In the genomic region with DNA sequence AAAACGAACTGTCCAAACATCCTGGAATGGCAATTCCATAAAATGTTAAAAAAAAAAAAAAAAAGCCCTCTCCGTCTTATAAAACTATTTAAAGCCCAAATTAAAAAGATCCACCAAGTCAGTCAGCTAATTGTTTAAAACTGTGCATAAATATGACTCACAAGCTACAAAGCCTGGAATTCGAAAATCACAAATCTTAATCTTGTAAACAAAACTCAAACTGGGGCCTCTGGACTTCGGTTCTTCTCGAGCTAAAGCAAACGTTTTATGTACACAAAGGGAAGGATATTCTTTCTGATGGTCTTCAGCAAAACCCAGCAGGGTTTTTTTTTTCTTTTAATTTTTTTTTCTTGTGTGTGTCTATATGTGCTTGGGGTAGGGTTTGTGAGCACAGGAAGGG, we compare ENCODE assay signal across 9 mouse cellular contexts. TPM values are rescaled to one million over a fixed set of nuclear protein-coding genes. Genes with fewer than 3 reads are reported as not detected.
DNase-seq lines count a peak whose midpoint lies in the region; ATAC-seq and TF ChIP-seq lines count a peak whose summit lies in the region.
"Had no signal": no experiment of that assay in that cellular context is flagged by ENCODE, and none has a peak within 500 bp of the region (broad histone marks: within the 10 kb centered on the region; RNA-seq: fewer than 3 reads in every experiment).

No protein-coding gene starts in this region.

- ATAC-seq in kidney, embryonic 14.5 days (ENCODE audit: low FRiP score, low TSS enrichment) = no peak
- no peak for ATAC-seq in embryonic facial prominence, embryonic 15.5 days (ENCODE audit: insufficient number of reproducible peaks, low FRiP score, low TSS enrichment, low read depth)
- no peak for ATAC-seq in liver, embryonic 14.5 days (ENCODE audit: insufficient read depth)

- no peak for TF ChIP-seq CTCF in bone marrow macrophage, adult 2 months (IDR thresholded peaks at IDR 0.05; ENCODE audit: low read depth, low read length)
- TF ChIP-seq CTCF in liver, embryonic 14.5 days (IDR thresholded peaks at IDR 0.05; ENCODE audit: low read depth) = no peak

- H3K9me3 ChIP-seq in kidney, embryonic 14.5 days (ENCODE audit: control insufficient read depth, low read length) = no peaks in the 10 kb centered on the region
- H3K9me3 ChIP-seq in embryonic facial prominence, embryonic 15.5 days (replicated peaks) = no peaks in the 10 kb centered on the region
- H3K9me3 ChIP-seq in liver, embryonic 14.5 days (ENCODE audit: control insufficient read depth, low read length) = no peaks in the 10 kb centered on the region

- no peak for TF ChIP-seq EP300 in liver, embryonic 14.5 days (IDR thresholded peaks at IDR 0.05; ENCODE audit: low read depth)

- peak overlapping the region; percentile 75 for H3K4me2 ChIP-seq in kidney, embryonic 14.5 days (replicated peaks; ENCODE audit: low read depth, low read length)
- H3K4me2 ChIP-seq in embryonic facial prominence, embryonic 15.5 days (replicated peaks) = peak overlapping the region; percentile 77
- H3K4me2 ChIP-seq in liver, embryonic 14.5 days (ENCODE audit: low read depth) = peak overlapping the region; percentile 76

- peak overlapping the region; percentile 25; the same call in 1 of the 2 replicates for H3K9ac ChIP-seq in kidney, embryonic 14.5 days (ENCODE audit: low read depth, low read length)
- 0 out of 2 replicates have a peak overlapping the region, but pooled peaks have one; percentile 0 for H3K9ac ChIP-seq in embryonic facial prominence, embryonic 15.5 days
- no peak overlapping the region for H3K9ac ChIP-seq in liver, embryonic 14.5 days (replicated peaks)

- peaks cover 33% of the 10 kb centered on the region for H3K4me1 ChIP-seq in kidney, embryonic 14.5 days (ENCODE audit: control insufficient read depth, insufficient read depth, low read length)
- peaks cover 47% of the 10 kb centered on the region for H3K4me1 ChIP-seq in bone marrow macrophage, adult 2 months (ENCODE audit: control insufficient read depth, insufficient read depth, low read length)
- peaks cover 55% of the 10 kb centered on the region for H3K4me1 ChIP-seq in embryonic facial prominence, embryonic 15.5 days
- peaks cover 0 to 19% of the 10 kb centered on the region in 2 experiments; a peak in 2 of 4 replicates for H3K4me1 ChIP-seq in liver, embryonic 14.5 days (replicated peaks; ENCODE audit: control insufficient read depth in 2 of 2, insufficient read depth in 2 of 2, low read length in 1 of 2)

- DNase-seq in kidney, adult 18-20 months = no peak
- DNase-seq in liver, embryonic 14.5 days (ENCODE audit: low read depth in 3 of 3, low spot score in 3 of 3) = no peak
- DNase-seq in cerebellum, adult 11-12 months = no peak
- no peak for DNase-seq in adrenal gland, postnatal 10 days
- DNase-seq: adrenal gland, postnatal 14 days; thymus, adult 18-20 months had no signal

- peak overlapping the region; percentile 87 for H3K4me3 ChIP-seq in kidney, embryonic 14.5 days (ENCODE audit: low read length)
- H3K4me3 ChIP-seq in bone marrow macrophage, adult 2 months (ENCODE audit: insufficient read depth, low read length) = peak overlapping the region; percentile 94; the same call in 1 of the 2 replicates
- H3K4me3 ChIP-seq in embryonic facial prominence, embryonic 15.5 days (replicated peaks) = peak overlapping the region; percentile 83
- H3K4me3 ChIP-seq in liver, embryonic 14.5 days (ENCODE audit: insufficient read depth in 1 of 2, low read depth in 2 of 2, low read length in 2 of 2) = 0 out of 4 replicates have a peak overlapping the region, but pooled peaks of 1 of the 2 experiments have one; percentile 67

- no peaks in the 10 kb centered on the region for H3K36me3 ChIP-seq in kidney, embryonic 14.5 days (ENCODE audit: control insufficient read depth, insufficient read depth, low read length)
- H3K36me3 ChIP-seq in embryonic facial prominence, embryonic 15.5 days = no peaks in the 10 kb centered on the region
- no peaks in the 10 kb centered on the region for H3K36me3 ChIP-seq in liver, embryonic 14.5 days (replicated peaks; ENCODE audit: control insufficient read depth, insufficient read depth, low read depth)

- H3K27me3 ChIP-seq in kidney, embryonic 14.5 days (ENCODE audit: control insufficient read depth, insufficient read depth, low read length) = no peaks in the 10 kb centered on the region
- H3K27me3 ChIP-seq in embryonic facial prominence, embryonic 15.5 days = no peaks in the 10 kb centered on the region
- H3K27me3 ChIP-seq in liver, embryonic 14.5 days (ENCODE audit: control insufficient read depth, insufficient read depth, low read length) = peaks cover 3% of the 10 kb centered on the region

- peak overlapping the region; percentile 66; the same call in 1 of the 2 replicates for H3K27ac ChIP-seq in kidney, embryonic 14.5 days (ENCODE audit: low read depth, low read length)
- H3K27ac ChIP-seq in bone marrow macrophage, adult 2 months (ENCODE audit: insufficient read depth, low read depth, low read length) = no peak overlapping the region
- peak overlapping the region; percentile 77 for H3K27ac ChIP-seq in embryonic facial prominence, embryonic 15.5 days (replicated peaks)
- no peak overlapping the region for H3K27ac ChIP-seq in liver, embryonic 14.5 days

- WGBS in kidney, embryonic 14.5 days = 61% methylated on average over 6 of the region's 6 CpGs
- 47% methylated on average over 6 of the region's 6 CpGs for WGBS in embryonic facial prominence, embryonic 15.5 days
- WGBS in liver, embryonic 14.5 days (ENCODE audit: insufficient replicate concordance) = 45% methylated on average over 6 of the region's 6 CpGs

- TF ChIP-seq POLR2A in bone marrow macrophage, adult 2 months (IDR thresholded peaks at IDR 0.05; ENCODE audit: borderline replicate concordance, low read depth, low read length) = no peak

RNA-seq across cellular contexts. Expression of gene Tgfbr2, which starts 2.1 kb away (rescaled TPM):
- 10.8 and 27.2 TPM in 2 replicates for polyA plus RNA-seq in kidney, embryonic 14.5 days (2014; fragmentation: Nextera tagmentation; extraction: Ambion mirVana)
- 62.1 and 79.7 TPM in 2 replicates for polyA plus RNA-seq in bone marrow macrophage, adult 2 months (2012; ENCODE audit: insufficient read depth, insufficient read length, missing spikeins)
- polyA plus RNA-seq in embryonic facial prominence, embryonic 15.5 days (2015; fragmentation: Nextera tagmentation; extraction: Ambion mirVana) = 48.8 and 49.6 TPM in 2 replicates
- 2.6 and 3.2 TPM in 2 replicates for polyA plus RNA-seq in liver, embryonic 14.5 days (2012; rRNA removed)
- polyA plus RNA-seq in liver, embryonic 14.5 days (2014; fragmentation: Nextera tagmentation; extraction: Ambion mirVana) = 4.2 and 4.8 TPM in 2 replicates
- total RNA-seq in adrenal gland, postnatal 10 days (2021) = 10 to 100 TPM; 65.0 to 70.8 TPM

Comparison
In these comparisons a context has a peak if more than half of its experiments do, and no peak if none do; other contexts are left out.
1. H3K27ac ChIP-seq: peak in kidney, embryonic 14.5 days (single experiment) and embryonic facial prominence, embryonic 15.5 days (single experiment); none in bone marrow macrophage, adult 2 months (single experiment) and liver, embryonic 14.5 days (single experiment).
2. Peak in every context shown above with its lines, with median percentiles within 50 percentile points of each other: H3K4me2 ChIP-seq.